Mouse (Mus musculus) forebrain, postnatal 0 days (tissue): Measurements from ENCODE around the gene Trmt13. TPM values are rescaled to one million over a fixed set of nuclear protein-coding genes. Genes with fewer than 3 reads are reported as not detected.
"Not testable (repeated sequence)": the region's sequence is repeated elsewhere in the genome, so short reads cannot be mapped to it uniquely, and the experiment has no call there.

Experiments
- ATAC-seq: fragments of 200-750 bp; cut with Nextera tagmentation; 2 replicates; pipeline ENCODE4 v1.8.0; 2017; ENCODE audit warnings: mild to moderate bottlenecking, moderate library complexity
- DNase-seq: peaks from one replicate; pipeline ENCODE4 v3.0.0-alpha.2; 2015
- H3K27ac ChIP-seq: fragments of 300-500 bp; sonication (generic); 2 replicates; pipeline ENCODE4 v1.5.1; 2014; ENCODE audit warnings: low read depth, mild to moderate bottlenecking, antibody characterized with exemption, low read length, moderate library complexity, mixed read lengths
- H3K27me3 ChIP-seq: fragments of 300-500 bp; sonication (generic); 2 replicates; pipeline ENCODE4 v1.6.1; 2014; ENCODE audit warnings: mild to moderate bottlenecking, low read length, mixed read lengths; ENCODE audit not compliant: insufficient read depth
- H3K36me3 ChIP-seq: fragments of 300-500 bp; sonication (generic); 2 replicates; pipeline ENCODE4 v1.6.1; 2014; ENCODE audit warnings: mild to moderate bottlenecking, moderate library complexity; ENCODE audit not compliant: insufficient read depth
- H3K4me1 ChIP-seq: fragments of 300-500 bp; sonication (generic); 2 replicates; pipeline ENCODE4 v1.6.1; 2014; ENCODE audit warnings: antibody characterized with exemption; ENCODE audit not compliant: insufficient read depth
- H3K4me2 ChIP-seq: fragments of 300-500 bp; sonication (generic); 2 replicates; pipeline ENCODE4 v1.6.1; 2014; ENCODE audit warnings: low read depth, mild to moderate bottlenecking, moderate library complexity
- H3K4me3 ChIP-seq: fragments of 300-500 bp; sonication (generic); 2 replicates; pipeline ENCODE4 v1.5.1; 2014; ENCODE audit warnings: low read depth, low read length, mixed read lengths
- H3K9ac ChIP-seq: fragments of 300-500 bp; sonication (generic); 2 replicates; pipeline ENCODE4 v1.6.1; 2014; ENCODE audit warnings: mild to moderate bottlenecking
- H3K9me3 ChIP-seq: fragments of 300-500 bp; sonication (generic); 2 replicates; pipeline ENCODE4 v1.6.1; 2016; ENCODE audit warnings: low read length
- CTCF ChIP-seq: sonication (generic); IDR thresholded peaks from 2 replicates; pipeline ENCODE4 v1.5.1; 2016; ENCODE audit warnings: antibody characterized with exemption, control low read depth, low read depth
- WGBS: fragments of 180-500 bp; shearing (Covaris S2); extraction: QIAGEN DNeasy Blood & Tissue Kit; methylation state at CpG from one replicate; pipeline ENCODE4 v1.1.7; 2014; 5-methylcytosine and 5-hydroxymethylcytosine counted together
- polyA plus RNA-seq: library from polyadenylated mRNA; unstranded; fragments of >200 nt; fragmentation: Nextera tagmentation; extraction: Ambion mirVana; gene quantifications from 2 replicates; pipeline ENCODE4 v1.2.1, GENCODE M21; 2015
- total RNA-seq: library from RNA; depleted of rRNA; stranded (reverse); fragments of >200 nt; gene quantifications from 2 replicates; pipeline ENCODE4 v1.2.3, GENCODE M21; 2014

Trmt13 gene
- total and polyA plus RNA-seq, 2 experiments from 2014 or later, result 13.5 to 14.4 TPM

GRCm38 (mm10) chr3:116656184-116656965, 42.0 kb upstream of the Trmt13 start:
- Histone ChIP-seq H3K36me3 (no peaks in the 10 kb centered on the region), H3K4me1 (peaks cover 7% of the 10 kb centered on the region; the same call in 1 of the 2 replicates), H3K4me2 (no peak overlapping the region), H3K4me3 (no peak overlapping the region), H3K27ac (no peak overlapping the region), H3K9ac (no peak overlapping the region), H3K9me3 (no peaks in the 10 kb centered on the region), H3K27me3 (no peaks in the 10 kb centered on the region)
- TF ChIP-seq CTCF, result no peak
- ATAC-seq (no peak), DNase-seq (no peak)
- 79% methylated on average over 7 of the region's 7 CpGs for WGBS

GRCm38 (mm10) chr3:116654051-116654450, 39.7 kb upstream of the Trmt13 start:
- H3K9me3 ChIP-seq, H3K27me3 ChIP-seq, H3K4me1 ChIP-seq, H3K4me2 ChIP-seq, DNase-seq, H3K27ac ChIP-seq, ATAC-seq, H3K9ac ChIP-seq, H3K4me3 ChIP-seq: not testable (repeated sequence)
- 95% methylated on average over 11 of the region's 11 CpGs for WGBS
- peaks cover 10% of the 10 kb centered on the region; the same call in 1 of the 2 replicates for H3K36me3 ChIP-seq

GRCm38 (mm10) chr3:116653278-116653945, 39.0 kb upstream of the Trmt13 start:
- TF ChIP-seq CTCF, result no peak
- ATAC-seq, result no peak
- WGBS, result 59% methylated on average over 5 of the region's 5 CpGs

DNA sequence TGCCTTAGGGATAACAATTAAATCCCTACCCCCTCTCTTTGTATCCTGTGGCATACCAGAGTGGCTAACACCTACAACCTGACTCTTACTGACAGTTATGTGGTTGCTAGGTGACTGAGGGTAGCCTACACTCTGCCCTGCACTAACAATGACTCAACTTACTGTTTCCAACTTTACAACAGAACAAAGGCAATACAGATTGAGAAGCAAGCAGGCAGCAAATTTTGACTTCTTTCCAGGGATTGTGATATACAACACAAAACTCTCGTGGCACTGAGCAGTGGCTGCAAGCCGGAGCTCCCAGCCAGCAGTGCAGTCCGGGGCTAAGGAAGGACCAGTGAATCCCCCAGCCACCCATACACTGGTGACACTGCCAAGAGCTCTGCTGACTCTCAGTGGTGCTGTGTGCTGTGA, 37.7 kb upstream of the Trmt13 start:
- Histone ChIP-seq H3K27ac (no peak overlapping the region), H3K9me3 (no peaks in the 10 kb centered on the region), H3K9ac (no peak overlapping the region), H3K4me1 (no peaks in the 10 kb centered on the region), H3K4me3 (no peak overlapping the region), H3K36me3 (peaks cover 17% of the 10 kb centered on the region; the same call in 1 of the 2 replicates), H3K4me2 (no peak overlapping the region), H3K27me3 (no peaks in the 10 kb centered on the region)
- 37% methylated on average over 3 of the region's 3 CpGs for WGBS
- ATAC-seq (no peak), DNase-seq (no peak)
- TF ChIP-seq CTCF, result no peak

More at GRCm38 (mm10) chr3:116653278-116653945, 39.0 kb upstream of the Trmt13 start:
- no peak for DNase-seq
- Histone ChIP-seq H3K4me3 (no peak overlapping the region), H3K4me1 (no peaks in the 10 kb centered on the region), H3K9me3 (no peaks in the 10 kb centered on the region), H3K36me3 (peaks cover 10% of the 10 kb centered on the region; the same call in 1 of the 2 replicates), H3K9ac (no peak overlapping the region), H3K4me2 (no peak overlapping the region), H3K27me3 (no peaks in the 10 kb centered on the region), H3K27ac (no peak overlapping the region)

DNA sequence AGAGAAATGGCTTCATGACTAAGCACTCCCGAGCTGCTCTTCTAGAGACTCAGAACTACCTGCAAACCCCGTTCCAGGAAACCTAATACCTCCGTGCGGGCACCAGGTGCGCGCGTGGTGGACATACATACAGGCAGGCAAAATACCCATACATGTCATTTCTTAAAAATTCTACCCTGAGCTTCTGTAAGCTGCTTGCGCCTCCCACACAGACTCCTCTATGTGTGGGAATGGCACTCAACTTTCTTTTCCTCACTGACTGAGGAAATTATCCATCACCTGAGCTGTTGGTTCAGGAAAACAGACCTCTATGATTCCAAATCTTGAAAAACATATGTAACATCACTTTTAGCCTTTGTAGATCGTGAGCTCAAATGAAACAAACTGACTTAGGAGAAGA, 36.3 kb upstream of the Trmt13 start:
- Histone ChIP-seq H3K27ac (no peak overlapping the region), H3K4me1 (no peaks in the 10 kb centered on the region), H3K9me3 (no peaks in the 10 kb centered on the region), H3K9ac (no peak overlapping the region), H3K27me3 (no peaks in the 10 kb centered on the region), H3K4me3 (no peak overlapping the region), H3K36me3 (peaks cover 29% of the 10 kb centered on the region; the same call in 1 of the 2 replicates), H3K4me2 (no peak overlapping the region)
- no peak for DNase-seq
- 96% methylated on average over 9 of the region's 9 CpGs for WGBS
- no peak for TF ChIP-seq CTCF
- ATAC-seq, result no peak

- WGBS, result 96% methylated on average over 7 of the region's 7 CpGs
Measured at GRCm38 (mm10) chr3:116648805-116649204, 34.4 kb upstream of the Trmt13 start.

GRCm38 (mm10) chr3:116646387-116646786, 32.0 kb upstream of the Trmt13 start:
- H3K4me3 ChIP-seq, result no peak overlapping the region
- no peak overlapping the region for H3K9ac ChIP-seq
- peaks cover 57% of the 10 kb centered on the region for H3K36me3 ChIP-seq
- ATAC-seq (no peak), DNase-seq (no peak)
- H3K4me1 ChIP-seq, result no peaks in the 10 kb centered on the region
- H3K4me2 ChIP-seq, result no peak overlapping the region
- no peaks in the 10 kb centered on the region for H3K27me3 ChIP-seq
- TF ChIP-seq CTCF, result no peak
- no peaks in the 10 kb centered on the region for H3K9me3 ChIP-seq
- 84% methylated on average over 1 of the region's 1 CpGs for WGBS
- H3K27ac ChIP-seq, result no peak overlapping the region

More at GRCm38 (mm10) chr3:116648805-116649204, 34.4 kb upstream of the Trmt13 start:
- H3K9me3 ChIP-seq, result no peaks in the 10 kb centered on the region
- H3K27ac ChIP-seq, result no peak overlapping the region
- H3K36me3 ChIP-seq, result peaks cover 43% of the 10 kb centered on the region
- DNase-seq (no peak), ATAC-seq (no peak)
- no peak overlapping the region for H3K9ac ChIP-seq
- TF ChIP-seq CTCF, result no peak
- no peaks in the 10 kb centered on the region for H3K4me1 ChIP-seq
- no peaks in the 10 kb centered on the region for H3K27me3 ChIP-seq
- H3K4me3 ChIP-seq, result no peak overlapping the region
- H3K4me2 ChIP-seq, result no peak overlapping the region
